Comparison of ENCODE assay signal across 9 mouse cellular contexts in the genomic region with DNA sequence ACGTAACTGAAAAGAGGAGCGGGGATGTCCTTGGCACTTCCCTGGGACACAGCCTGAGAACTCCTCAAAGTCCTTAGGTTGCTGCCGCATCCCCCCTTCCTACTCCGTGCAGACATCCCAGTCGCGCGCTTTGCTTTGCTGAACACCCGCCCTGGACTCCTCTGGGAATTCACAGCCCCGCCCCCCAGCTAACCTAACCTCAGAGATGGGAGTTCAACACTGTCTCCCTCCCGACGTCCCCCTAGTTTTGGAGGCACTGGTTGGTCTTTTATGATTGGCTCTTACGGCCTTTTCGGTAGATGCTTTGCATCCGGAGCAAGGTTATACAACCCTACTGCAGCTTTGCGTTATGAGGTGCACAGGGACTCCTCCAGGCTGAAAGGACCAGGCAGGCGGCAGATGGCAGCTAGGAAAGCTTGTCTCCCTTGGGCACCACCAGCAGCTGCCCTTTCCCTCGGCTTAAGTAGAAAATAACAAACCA. TPM values are rescaled to one million over a fixed set of nuclear protein-coding genes. Genes with fewer than 3 reads are reported as not detected.
DNase-seq lines count a peak whose midpoint lies in the region; ATAC-seq and TF ChIP-seq lines count a peak whose summit lies in the region.
"Had no signal": no experiment of that assay in that cellular context is flagged by ENCODE, and none has a peak within 500 bp of the region (broad histone marks: within the 10 kb centered on the region; RNA-seq: fewer than 3 reads in every experiment).

No protein-coding gene starts in this region.

- peaks cover 15% of the 10 kb centered on the region; the same call in 1 of the 2 replicates for H3K4me1 ChIP-seq in forebrain, embryonic 11.5 days (replicated peaks; ENCODE audit: control insufficient read depth, insufficient read depth, low read length)
- H3K4me1 ChIP-seq in intestine, embryonic 16.5 days (ENCODE audit: control insufficient read depth, insufficient read depth, low read length), result peaks cover 15% of the 10 kb centered on the region
- H3K4me1 ChIP-seq in limb, embryonic 13.5 days, result peaks cover 25% of the 10 kb centered on the region

- H3K9me3 ChIP-seq in forebrain, embryonic 11.5 days (ENCODE audit: control insufficient read depth, low read length), result no peaks in the 10 kb centered on the region
- no peaks in the 10 kb centered on the region for H3K9me3 ChIP-seq in intestine, embryonic 16.5 days (ENCODE audit: control insufficient read depth, low read length)
- no peaks in the 10 kb centered on the region for H3K9me3 ChIP-seq in limb, embryonic 13.5 days

- no peaks in the 10 kb centered on the region for H3K36me3 ChIP-seq in forebrain, embryonic 11.5 days (ENCODE audit: control insufficient read depth, insufficient read depth, low read length)
- no peaks in the 10 kb centered on the region for H3K36me3 ChIP-seq in intestine, embryonic 16.5 days (ENCODE audit: control insufficient read depth, insufficient read depth, low read length)
- H3K36me3 ChIP-seq in limb, embryonic 13.5 days, result no peaks in the 10 kb centered on the region
- H3K36me3 ChIP-seq: G1E had no signal

- WGBS in forebrain, embryonic 11.5 days, result under 1% methylated on average over 17 of the region's 17 CpGs
- WGBS in intestine, embryonic 16.5 days, result under 1% methylated on average over 17 of the region's 17 CpGs
- under 1% methylated on average over 17 of the region's 17 CpGs for WGBS in limb, embryonic 13.5 days

- peak overlapping the region; percentile 8; the same call in 1 of the 2 replicates for H3K27ac ChIP-seq in layer of hippocampus, adult 2 months
- H3K27ac ChIP-seq in forebrain, embryonic 11.5 days (ENCODE audit: low read depth, low read length), result no peak overlapping the region
- peak overlapping the region; percentile 93 for H3K27ac ChIP-seq in intestine, embryonic 16.5 days (ENCODE audit: low read length)
- H3K27ac ChIP-seq in limb, embryonic 13.5 days, result no peak overlapping the region

- peak overlapping the region; percentile 64 for H3K4me3 ChIP-seq in layer of hippocampus, adult 2 months
- H3K4me3 ChIP-seq in forebrain, embryonic 11.5 days (ENCODE audit: low read depth, low read length), result peak overlapping the region; percentile 60
- peak overlapping the region; percentile 64 for H3K4me3 ChIP-seq in intestine, embryonic 16.5 days (ENCODE audit: low read length)
- peak overlapping the region; percentile 58 for H3K4me3 ChIP-seq in limb, embryonic 13.5 days

- no peak for TF ChIP-seq CTCF in layer of hippocampus, adult 2 months (conservative IDR thresholded peaks at IDR 0.05)

- no peak for DNase-seq in layer of hippocampus, adult 2 months (ENCODE audit: low spot score in 2 of 2)
- no peak for DNase-seq in layer of hippocampus, adult 9-11 months
- DNase-seq in forebrain, embryonic 11.5 days (ENCODE audit: low spot score), result peak; percentile 74
- DNase-seq in neural tube, embryonic 10.5 days (ENCODE audit: extremely low spot score, low spot score), result peak; percentile 60
- no peak for DNase-seq in urinary bladder, adult 2 months (ENCODE audit: low spot score)
- DNase-seq in thymus, postnatal 25 days, result no peak

- peak overlapping the region; percentile 100 for H3K4me2 ChIP-seq in forebrain, embryonic 11.5 days (ENCODE audit: low read depth, low read length, severe bottlenecking)
- H3K4me2 ChIP-seq in intestine, embryonic 16.5 days (ENCODE audit: low read depth, low read length), result peak overlapping the region; percentile 58
- peak overlapping the region; percentile 100 for H3K4me2 ChIP-seq in limb, embryonic 13.5 days (replicated peaks)

- H3K9ac ChIP-seq in forebrain, embryonic 11.5 days (ENCODE audit: low read length), result peak overlapping the region; percentile 54; the same call in 1 of the 2 replicates
- peak overlapping the region; percentile 81 for H3K9ac ChIP-seq in intestine, embryonic 16.5 days (ENCODE audit: low read depth, low read length)
- H3K9ac ChIP-seq in limb, embryonic 13.5 days, result peak overlapping the region; percentile 59; the same call in 1 of the 2 replicates

- H3K27me3 ChIP-seq in forebrain, embryonic 11.5 days (ENCODE audit: control insufficient read depth, insufficient read depth, low read length), result peaks cover 37% of the 10 kb centered on the region
- peaks cover 7% of the 10 kb centered on the region for H3K27me3 ChIP-seq in intestine, embryonic 16.5 days (replicated peaks; ENCODE audit: control insufficient read depth, insufficient read depth, low read length)
- peaks cover 45% of the 10 kb centered on the region for H3K27me3 ChIP-seq in limb, embryonic 13.5 days

- ATAC-seq in forebrain, embryonic 11.5 days (replicated peaks; ENCODE audit: low FRiP score), result peak; percentile 71
- peak; percentile 14; the same call in 1 of the 2 replicates for ATAC-seq in intestine, embryonic 16.5 days
- no peak for ATAC-seq in limb, embryonic 13.5 days (ENCODE audit: low FRiP score, low read depth)

RNA-seq across cellular contexts. Expression of a gene that starts 0.8 kb away (rescaled TPM):
- 1 to 10 TPM; 4.3 TPM for total RNA-seq in layer of hippocampus, adult 2 months (2021)
- 1.5 and 3.2 TPM in 2 replicates for polyA plus RNA-seq in forebrain, embryonic 11.5 days (2014; fragmentation: Nextera tagmentation; extraction: Ambion mirVana)
- polyA plus RNA-seq in intestine, embryonic 16.5 days (2015; fragmentation: Nextera tagmentation; extraction: Ambion mirVana), result 46.4 and 48.0 TPM in 2 replicates
- 0.70 and 0.76 TPM in 2 replicates for polyA plus RNA-seq in limb, embryonic 13.5 days (2015; fragmentation: Nextera tagmentation; extraction: Ambion mirVana)
- 0.87 and 1.0 TPM in 2 replicates for polyA plus RNA-seq in urinary bladder, adult 2 months (2012; rRNA removed)
- polyA plus RNA-seq: G1E had no signal

Comparison
In these comparisons a context has a peak if more than half of its experiments do, and no peak if none do; other contexts are left out.
1. DNase-seq: peak in forebrain, embryonic 11.5 days (single experiment) and neural tube, embryonic 10.5 days (single experiment); none in layer of hippocampus, adult 2 months (0 of 2), layer of hippocampus, adult 9-11 months (single experiment), urinary bladder, adult 2 months (single experiment) and thymus, postnatal 25 days (single experiment).
2. H3K27ac ChIP-seq: peak in layer of hippocampus, adult 2 months (single experiment) and intestine, embryonic 16.5 days (single experiment); none in forebrain, embryonic 11.5 days (single experiment) and limb, embryonic 13.5 days (single experiment).
3. RNA of a gene that starts 0.8 kb away (polyA plus RNA-seq): 46.4 to 48.0 TPM in intestine, embryonic 16.5 days; 1.5 to 3.2 TPM in forebrain, embryonic 11.5 days, 0.87 to 1.0 TPM in urinary bladder, adult 2 months and 0.70 to 0.76 TPM in limb, embryonic 13.5 days; every median in the first group is over 10 times any median in the second.
4. Peak in every context shown above with its lines, with median percentiles within 50 percentile points of each other: H3K4me3 ChIP-seq, H3K4me2 ChIP-seq and H3K9ac ChIP-seq.